Mouse (Mus musculus) megakaryocyte, embryonic 14.5 days (primary cell): ENCODE measurements at regions not wholly inside any gene's neighbourhood (a gene's known extent, or its start where the extent isn't known, plus 50 kb on each side); places are given as distances from the start of the nearest gene placed in this dataset.

Experiments
- FLI1 ChIP-seq: IDR thresholded peaks from 2 replicates; pipeline ENCODE4 v1.6.1; 2012; ENCODE audit warnings: low read length, inconsistent platforms, mixed read lengths
- GATA1 ChIP-seq: IDR thresholded peaks from 3 replicates; pipeline ENCODE4 v1.6.1; 2012; ENCODE audit warnings: mixed read lengths, low read length, inconsistent platforms, borderline replicate concordance

DNA sequence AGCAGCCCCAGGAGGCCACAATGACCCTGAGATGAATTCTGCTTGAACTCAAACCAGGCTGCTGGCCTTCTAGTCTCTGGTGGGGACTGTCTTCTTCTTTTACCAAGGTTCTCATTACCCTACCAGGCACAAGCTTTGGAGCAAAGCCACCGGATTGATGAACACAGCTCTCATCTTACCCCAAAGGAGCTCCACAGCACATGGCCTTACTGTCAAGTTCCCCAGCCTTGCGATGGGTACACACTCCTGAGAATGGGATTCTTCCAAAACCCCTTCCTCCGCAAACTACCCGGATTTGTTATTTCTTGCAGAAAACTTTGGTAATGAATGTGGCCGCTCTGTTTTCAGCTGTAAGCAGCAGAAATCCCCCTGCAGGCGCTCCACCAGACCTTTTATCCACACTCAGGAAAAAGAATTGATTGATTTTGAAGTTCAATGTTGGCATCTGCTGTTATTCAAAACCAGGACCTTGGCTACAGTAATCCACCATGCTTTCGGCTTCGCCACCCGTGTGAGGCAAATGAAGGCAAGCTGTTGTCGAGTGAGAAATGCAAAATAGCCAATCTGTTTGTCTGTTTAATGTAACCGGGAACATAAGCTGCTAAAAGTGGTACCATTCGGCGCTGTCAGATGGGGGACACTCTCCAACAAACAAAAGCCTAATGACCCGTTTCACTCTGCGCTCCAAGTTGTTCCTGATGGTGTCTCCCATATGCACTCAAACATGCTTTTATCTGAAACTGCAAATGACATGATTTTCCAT, 278.9 kb downstream of the Maf start:
- TF ChIP-seq GATA1 (no peak), FLI1 (no peak)
